Mouse (Mus musculus) midbrain, embryonic 10.5 days (tissue): ENCODE measurements around the gene Alppl2. TPM values are rescaled to one million over a fixed set of nuclear protein-coding genes. Genes with fewer than 3 reads are reported as not detected.

Experiments used
- DNase-seq: peaks from one replicate; pipeline ENCODE4 v3.0.0-alpha.2; 2017; ENCODE audit warnings: low spot score
- H3K27ac ChIP-seq: fragments of 300-500 bp; sonication (generic); replicated peaks from 2 replicates; pipeline ENCODE4 v1.5.1; 2016; ENCODE audit warnings: mild to moderate bottlenecking
- H3K27me3 ChIP-seq: fragments of 300-500 bp; sonication (generic); 2 replicates; pipeline ENCODE4 v1.6.1; 2016; ENCODE audit warnings: low read depth, mild to moderate bottlenecking; ENCODE audit not compliant: poor library complexity, severe bottlenecking
- H3K36me3 ChIP-seq: fragments of 300-500 bp; sonication (generic); 2 replicates; pipeline ENCODE4 v1.6.1; 2016; ENCODE audit warnings: mild to moderate bottlenecking, moderate library complexity
- H3K4me1 ChIP-seq: fragments of 300-500 bp; sonication (generic); 2 replicates; pipeline ENCODE4 v1.6.1; 2016
- H3K4me3 ChIP-seq: fragments of 300-500 bp; sonication (generic); 2 replicates; pipeline ENCODE4 v1.5.1; 2016; ENCODE audit warnings: mild to moderate bottlenecking, moderate library complexity
- H3K9me3 ChIP-seq: fragments of 300-500 bp; sonication (generic); replicated peaks from 2 replicates; pipeline ENCODE4 v1.6.1; 2016; ENCODE audit warnings: mild to moderate bottlenecking
- WGBS: fragments of 180-500 bp; shearing (Covaris S2); methylation state at CpG from one replicate; pipeline ENCODE4 v1.1.7; 2016; 5-methylcytosine and 5-hydroxymethylcytosine counted together
- polyA plus RNA-seq: library from polyadenylated mRNA; unstranded; fragments of >200 nt; fragmentation: Nextera tagmentation; extraction: Ambion mirVana; gene quantifications from 2 replicates; pipeline ENCODE4 v1.2.1, GENCODE M21; 2016

The Alppl2 gene
- polyA plus RNA-seq, 1 experiment from 2014 or later, result not detected

DNA sequence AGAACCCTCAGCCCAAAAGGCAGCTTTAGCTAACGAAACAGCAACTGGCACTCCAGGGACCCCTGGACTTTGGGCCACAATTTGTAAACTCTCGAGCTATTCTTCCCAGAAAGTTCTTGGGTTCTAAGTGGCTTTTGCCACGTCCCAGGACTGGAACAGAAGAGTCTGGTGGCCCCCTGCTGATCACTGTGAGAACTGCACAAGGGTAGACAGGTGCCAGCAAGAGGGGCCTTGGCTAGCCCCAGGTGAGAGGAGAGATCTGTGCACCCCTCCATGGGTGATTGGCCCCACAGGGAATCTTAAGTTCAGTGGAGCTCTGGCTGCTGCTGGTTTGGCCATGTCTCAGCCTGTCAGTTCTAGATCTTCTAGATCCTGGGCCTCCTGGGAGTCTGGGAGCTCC is 48.6 kb downstream of the Alppl2 start:
- 0 out of 2 replicates have a peak, but pooled peaks cover 8% of the 10 kb centered on the region for H3K36me3 ChIP-seq
- H3K4me3 ChIP-seq, result no peak overlapping the region
- 43% methylated on average over 3 of the region's 3 CpGs for WGBS
- H3K4me1 ChIP-seq, result peaks cover 14% of the 10 kb centered on the region
- no peak overlapping the region for H3K27ac ChIP-seq
- H3K9me3 ChIP-seq, result no peaks in the 10 kb centered on the region
- DNase-seq, result peak; percentile 70
- H3K27me3 ChIP-seq, result no peaks in the 10 kb centered on the region; the same call in 1 of the 2 replicates

DNA sequence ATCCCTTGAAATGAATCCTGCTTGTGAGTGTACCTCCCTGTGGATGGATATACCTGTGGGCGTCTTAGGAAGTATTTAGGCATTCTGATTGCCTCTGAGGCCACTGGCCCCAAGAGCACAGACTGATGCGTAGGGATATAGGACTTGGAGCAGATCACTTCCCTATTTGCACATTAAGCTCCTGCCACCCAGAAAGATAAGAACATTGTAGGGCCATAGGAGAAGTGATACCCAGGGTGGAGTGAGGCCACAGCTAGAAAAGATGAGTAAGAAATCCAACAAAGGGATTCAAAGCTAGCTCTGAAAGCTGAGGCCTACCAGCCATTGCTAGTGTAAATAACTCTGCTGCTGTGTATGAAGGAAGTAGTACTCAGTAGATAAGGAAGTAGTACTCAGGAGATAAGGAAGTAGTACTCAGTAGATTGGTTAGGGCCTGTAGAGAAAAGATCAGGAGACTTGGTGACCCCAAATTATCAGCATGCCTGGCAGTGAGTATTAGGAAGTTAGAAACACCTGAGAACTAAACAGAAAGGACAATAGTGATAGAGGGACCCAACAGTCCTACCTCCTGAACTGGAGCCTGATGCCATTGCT is 51.2 kb downstream of the Alppl2 start:
- 93% methylated on average over 2 of the region's 2 CpGs for WGBS
- H3K27ac ChIP-seq, result no peak overlapping the region

More for the DNA sequence above, 51.2 kb downstream of the Alppl2 start:
- Histone ChIP-seq H3K9me3 (no peaks in the 10 kb centered on the region), H3K4me1 (peaks cover 31% of the 10 kb centered on the region), H3K36me3 (no peaks in the 10 kb centered on the region), H3K4me3 (no peak overlapping the region), H3K27me3 (no peaks in the 10 kb centered on the region; the same call in 1 of the 2 replicates)
- no peak for DNase-seq

Other genes with a start within 250 kb of the Alppl2 start
- not detected in 2 replicates for gene Alpi, start 11.7 kb upstream of the Alppl2 start, polyA plus RNA-seq
- not detected in 2 replicates for gene Akp3, start 35.0 kb upstream of the Alppl2 start, polyA plus RNA-seq
- gene Ecel1, start 66.6 kb upstream of the Alppl2 start, polyA plus RNA-seq, result 3.7 and 5.0 TPM in 2 replicates
- 0.05 TPM in 1 of 2 replicates, not detected in the other for gene Prss56, start 93.4 kb upstream of the Alppl2 start, polyA plus RNA-seq
- not detected in 2 replicates for gene Chrnd, start 100.7 kb upstream of the Alppl2 start, polyA plus RNA-seq
- 0.12 TPM in 1 of 2 replicates, not detected in the other for gene Chrng, start 114.7 kb upstream of the Alppl2 start, polyA plus RNA-seq
- gene Eif4e2, start 124.0 kb upstream of the Alppl2 start, polyA plus RNA-seq, result 172 and 173 TPM in 2 replicates
- gene Efhd1, start 174.4 kb upstream of the Alppl2 start, polyA plus RNA-seq, result 0.64 and 0.71 TPM in 2 replicates
- 49.1 and 52.4 TPM in 2 replicates for gene Gigyf2, start 237.1 kb upstream of the Alppl2 start, polyA plus RNA-seq